Mouse (Mus musculus) heart, embryonic 11.5 days (tissue): ENCODE measurements around the gene Olfr628. TPM values are rescaled to one million over a fixed set of nuclear protein-coding genes. Genes with fewer than 3 reads are reported as not detected.
"Not testable (repeated sequence)": the region's sequence is repeated elsewhere in the genome, so short reads cannot be mapped to it uniquely, and the experiment has no call there.

Experiments used
- ATAC-seq: fragments of 200-750 bp; cut with Nextera tagmentation; replicated peaks from 2 replicates; pipeline ENCODE4 v1.8.0; 2017; ENCODE audit warnings: moderate library complexity; ENCODE audit not compliant: insufficient number of reproducible peaks, low FRiP score, low TSS enrichment
- H3K27ac ChIP-seq: fragments of 300-500 bp; sonication (generic); 2 replicates; pipeline ENCODE4 v1.5.1; 2014; ENCODE audit warnings: mild to moderate bottlenecking, low read depth, low read length
- H3K27me3 ChIP-seq: fragments of 300-500 bp; sonication (generic); 2 replicates; pipeline ENCODE4 v1.6.1; 2014; ENCODE audit warnings: mild to moderate bottlenecking, low read length, mixed read lengths; ENCODE audit not compliant: control insufficient read depth, insufficient read depth
- H3K36me3 ChIP-seq: fragments of 300-500 bp; sonication (generic); 2 replicates; pipeline ENCODE4 v1.6.1; 2014; ENCODE audit warnings: mild to moderate bottlenecking, low read length, moderate library complexity, mixed read lengths; ENCODE audit not compliant: control insufficient read depth, insufficient read depth
- H3K4me1 ChIP-seq: fragments of 300-500 bp; sonication (generic); 2 replicates; pipeline ENCODE4 v1.6.1; 2014; ENCODE audit warnings: low read length; ENCODE audit not compliant: control insufficient read depth, insufficient read depth
- H3K4me2 ChIP-seq: fragments of 300-500 bp; sonication (generic); 2 replicates; pipeline ENCODE4 v1.6.1; 2014; ENCODE audit warnings: mild to moderate bottlenecking, moderate library complexity
- H3K4me3 ChIP-seq: fragments of 300-500 bp; sonication (generic); 2 replicates; pipeline ENCODE4 v1.5.1; 2014; ENCODE audit warnings: low read depth, low read length
- H3K9ac ChIP-seq: fragments of 300-500 bp; sonication (generic); 2 replicates; pipeline ENCODE4 v1.6.1; 2014; ENCODE audit warnings: mild to moderate bottlenecking, low read depth, low read length, moderate library complexity
- H3K9me3 ChIP-seq: fragments of 300-500 bp; sonication (generic); replicated peaks from 2 replicates; pipeline ENCODE4 v1.6.1; 2016; ENCODE audit warnings: low read length; ENCODE audit not compliant: control insufficient read depth
- WGBS: fragments of 180-500 bp; shearing (Covaris S2); extraction: QIAGEN DNeasy Blood & Tissue Kit; methylation state at CpG from one replicate; pipeline ENCODE4 v1.1.7; 2014; ENCODE audit not compliant: insufficient replicate concordance; 5-methylcytosine and 5-hydroxymethylcytosine counted together
- polyA plus RNA-seq: library from polyadenylated mRNA; unstranded; fragments of >200 nt; fragmentation: Nextera tagmentation; extraction: Ambion mirVana; gene quantifications from 2 replicates; pipeline ENCODE4 v1.2.1, GENCODE M21; 2014

The Olfr628 gene
- polyA plus RNA-seq, 1 experiment from 2014 or later: not detected

DNA sequence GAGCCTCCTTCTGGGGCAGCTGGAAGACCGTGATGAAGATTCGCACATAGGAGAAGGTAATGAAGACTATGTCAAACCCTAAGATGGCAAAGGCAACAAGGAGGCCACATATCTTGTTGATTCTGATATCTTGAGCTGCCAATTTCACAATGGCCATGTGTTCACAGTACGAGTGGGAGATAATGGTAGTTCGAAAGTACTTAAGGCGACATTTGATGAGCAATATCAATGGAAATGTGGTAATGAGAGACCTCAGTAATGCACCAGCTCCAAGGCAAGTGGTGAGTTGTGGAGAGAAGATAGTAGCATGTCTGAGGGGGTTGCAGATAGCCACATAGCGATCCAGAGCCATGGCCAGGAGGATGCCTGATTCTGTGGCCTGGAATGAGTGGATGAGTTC, 37.5 kb downstream of the Olfr628 start:
- H3K4me1 ChIP-seq, H3K36me3 ChIP-seq, H3K4me3 ChIP-seq, H3K4me2 ChIP-seq, H3K9me3 ChIP-seq, H3K9ac ChIP-seq, H3K27ac ChIP-seq, ATAC-seq, H3K27me3 ChIP-seq: not testable (repeated sequence)
- WGBS: 75% methylated on average over 6 of the region's 6 CpGs

GRCm38 (mm10) chr7:103771494-103771893, 41.3 kb downstream of the Olfr628 start, which contains the start of gene Olfr69:
Olfr69 (minus strand) TSS chr7:103771594.
- no peak for ATAC-seq
- no peaks in the 10 kb centered on the region for H3K36me3 ChIP-seq
- H3K27ac ChIP-seq: no peak within 1 kb of the TSS
- H3K27me3 ChIP-seq: no peaks in the 10 kb centered on the region
- no peak within 1 kb of the TSS for H3K4me3 ChIP-seq
- H3K9me3 ChIP-seq: no peaks in the 10 kb centered on the region
- no peak within 1 kb of the TSS for H3K4me2 ChIP-seq
- no peak within 1 kb of the TSS for H3K9ac ChIP-seq
- no peaks in the 10 kb centered on the region for H3K4me1 ChIP-seq
- WGBS: 71% methylated on average over 2 of the region's 2 CpGs

GRCm38 (mm10) chr7:103777652-103778051, 47.5 kb downstream of the Olfr628 start:
- not testable (repeated sequence) for ATAC-seq
- WGBS: 55% methylated on average over 4 of the region's 4 CpGs

GRCm38 (mm10) chr7:103779598-103779997, 49.4 kb downstream of the Olfr628 start, which contains the start of gene Olfr68:
Olfr68 (minus strand) TSS chr7:103779698.
- H3K4me3 ChIP-seq: no peak within 1 kb of the TSS
- H3K27ac ChIP-seq: no peak within 1 kb of the TSS
- no peak within 1 kb of the TSS for H3K9ac ChIP-seq
- H3K4me2 ChIP-seq: no peak within 1 kb of the TSS
- H3K9me3 ChIP-seq: no peaks in the 10 kb centered on the region
- ATAC-seq: no peak
- WGBS: 72% methylated on average over 3 of the region's 3 CpGs
- no peaks in the 10 kb centered on the region for H3K36me3 ChIP-seq
- H3K27me3 ChIP-seq: no peaks in the 10 kb centered on the region
- no peaks in the 10 kb centered on the region for H3K4me1 ChIP-seq

More at GRCm38 (mm10) chr7:103777652-103778051, 47.5 kb downstream of the Olfr628 start:
- not testable (repeated sequence) for H3K4me1 ChIP-seq, H3K4me2 ChIP-seq, H3K9ac ChIP-seq, H3K27ac ChIP-seq, H3K9me3 ChIP-seq, H3K36me3 ChIP-seq, H3K27me3 ChIP-seq, H3K4me3 ChIP-seq

Other genes starting within 250 kb of the Olfr628 start
- gene Olfr609, start 232.3 kb upstream of the Olfr628 start, polyA plus RNA-seq: not detected in 2 replicates
- gene Olfr610, start 218.3 kb upstream of the Olfr628 start, polyA plus RNA-seq: not detected in 2 replicates
- not detected in 2 replicates for gene Olfr611, start 209.5 kb upstream of the Olfr628 start, polyA plus RNA-seq
- gene Olfr612, start 187.7 kb upstream of the Olfr628 start, polyA plus RNA-seq: not detected in 2 replicates
- gene Olfr613, start 182.3 kb upstream of the Olfr628 start, polyA plus RNA-seq: not detected in 2 replicates
- not detected in 2 replicates for gene Olfr615, start 174.3 kb upstream of the Olfr628 start, polyA plus RNA-seq
- gene Olfr616, start 161.2 kb upstream of the Olfr628 start, polyA plus RNA-seq: not detected in 2 replicates
- gene Olfr617, start 157.3 kb upstream of the Olfr628 start, polyA plus RNA-seq: not detected in 2 replicates
- not detected in 2 replicates for gene Olfr618, start 140.3 kb upstream of the Olfr628 start, polyA plus RNA-seq
- not detected in 2 replicates for gene Olfr619, start 129.8 kb upstream of the Olfr628 start, polyA plus RNA-seq
- not detected in 2 replicates for gene Olfr620, start 117.8 kb upstream of the Olfr628 start, polyA plus RNA-seq
- not detected in 2 replicates for gene Olfr622, start 87.7 kb upstream of the Olfr628 start, polyA plus RNA-seq
- not detected in 2 replicates for gene Olfr623, start 66.7 kb upstream of the Olfr628 start, polyA plus RNA-seq
- 0.03 TPM in 1 of 2 replicates, not detected in the other for gene Olfr624, start 59.2 kb upstream of the Olfr628 start, polyA plus RNA-seq
- not detected in 2 replicates for gene Olfr625-ps1, start 47.7 kb upstream of the Olfr628 start, polyA plus RNA-seq
- not detected in 2 replicates for gene Olfr243, start 15.7 kb upstream of the Olfr628 start, polyA plus RNA-seq
- not detected in 2 replicates for gene Olfr629, start 14.6 kb downstream of the Olfr628 start, polyA plus RNA-seq
- 0.07 TPM in 1 of 2 replicates, not detected in the other for gene Olfr630, start 27.0 kb downstream of the Olfr628 start, polyA plus RNA-seq
- not detected in 2 replicates for gene Olfr69, start 41.2 kb downstream of the Olfr628 start, polyA plus RNA-seq
- not detected in 2 replicates for gene Olfr68, start 49.3 kb downstream of the Olfr628 start, polyA plus RNA-seq
- 0.08 TPM in 1 of 2 replicates, not detected in the other for gene Olfr67, start 61.4 kb downstream of the Olfr628 start, polyA plus RNA-seq
- gene Hbb-bt, start 83.6 kb downstream of the Olfr628 start, polyA plus RNA-seq: 2,483 and 3,067 TPM in 2 replicates
- 849 and 1,123 TPM in 2 replicates for gene Hbb-bs, start 97.7 kb downstream of the Olfr628 start, polyA plus RNA-seq
- 0.31 TPM in 1 of 2 replicates, not detected in the other for gene Hbb-bh2, start 110.1 kb downstream of the Olfr628 start, polyA plus RNA-seq
- gene Hbb-bh1, start 112.8 kb downstream of the Olfr628 start, polyA plus RNA-seq: 7,786 and 8,740 TPM in 2 replicates
- 35,401 and 41,924 TPM in 2 replicates for gene Hbb-y, start 122.8 kb downstream of the Olfr628 start, polyA plus RNA-seq
- gene Olfr66, start 155.9 kb downstream of the Olfr628 start, polyA plus RNA-seq: not detected in 2 replicates
- not detected in 2 replicates for gene Olfr64, start 164.1 kb downstream of the Olfr628 start, polyA plus RNA-seq
- gene Olfr65, start 173.1 kb downstream of the Olfr628 start, polyA plus RNA-seq: not detected in 2 replicates
- gene Olfr631, start 198.5 kb downstream of the Olfr628 start, polyA plus RNA-seq: not detected in 2 replicates
- gene Olfr632, start 204.0 kb downstream of the Olfr628 start, polyA plus RNA-seq: 0.07 and 0.11 TPM in 2 replicates
- gene Olfr633, start 214.1 kb downstream of the Olfr628 start, polyA plus RNA-seq: not detected in 2 replicates
- gene Olfr635, start 240.8 kb downstream of the Olfr628 start, polyA plus RNA-seq: not detected in 2 replicates